Mouse (Mus musculus): ENCODE data around the gene Tdpoz3. TPM values are rescaled to one million over a fixed set of nuclear protein-coding genes. Genes with fewer than 3 reads are reported as not detected.

Gene Tdpoz3
- polyA plus RNA-seq (2015; fragmentation: Nextera tagmentation; extraction: Ambion mirVana), result not detected in 2 replicates

GRCm38 (mm10) chr3:93825720-93826119 is at the start of gene Tdpoz3:
Gene Tdpoz3, plus strand, starts transcription at chr3:93826020.

GRCm38 (mm10) chr3:93796098-93796497 is 29.7 kb upstream of the Tdpoz3 start, which contains the start of gene Tdpoz4:
Gene Tdpoz4, plus strand, starts transcription at chr3:93796398.

Other genes starting within 250 kb of the Tdpoz3 start
- gene Tdpoz2, start 173.3 kb upstream of the Tdpoz3 start, polyA plus RNA-seq (2015; fragmentation: Nextera tagmentation; extraction: Ambion mirVana), result not detected in 2 replicates
- gene Tdpoz1, start 149.7 kb upstream of the Tdpoz3 start, polyA plus RNA-seq (2015; fragmentation: Nextera tagmentation; extraction: Ambion mirVana), result not detected in 2 replicates
- gene Gm37596, start 132.9 kb upstream of the Tdpoz3 start, polyA plus RNA-seq (2015; fragmentation: Nextera tagmentation; extraction: Ambion mirVana), result not detected in 2 replicates
- gene Gm5773, start 53.0 kb upstream of the Tdpoz3 start, polyA plus RNA-seq (2015; fragmentation: Nextera tagmentation; extraction: Ambion mirVana), result not detected in 2 replicates
- gene Tdpoz4, start 29.6 kb upstream of the Tdpoz3 start, polyA plus RNA-seq (2015; fragmentation: Nextera tagmentation; extraction: Ambion mirVana), result not detected in 2 replicates
- not detected in 2 replicates for gene Gm9117, start 117.5 kb downstream of the Tdpoz3 start, polyA plus RNA-seq (2015; fragmentation: Nextera tagmentation; extraction: Ambion mirVana)
- not detected in 2 replicates for gene Tdpoz5, start 135.3 kb downstream of the Tdpoz3 start, polyA plus RNA-seq (2015; fragmentation: Nextera tagmentation; extraction: Ambion mirVana)
- gene Gm9125, start 228.9 kb downstream of the Tdpoz3 start, polyA plus RNA-seq (2015; fragmentation: Nextera tagmentation; extraction: Ambion mirVana), result not detected in 2 replicates
- not detected in 2 replicates for gene Gm10697, start 246.6 kb downstream of the Tdpoz3 start, polyA plus RNA-seq (2015; fragmentation: Nextera tagmentation; extraction: Ambion mirVana)